Mouse (Mus musculus) lung, postnatal 0 days (tissue): ENCODE data around the gene Prss35.

ENCODE experiments used
- CTCF ChIP-seq: IDR thresholded peaks from 2 replicates; pipeline ENCODE4 v1.5.1; 2016; ENCODE audit warnings: antibody characterized with exemption, mild to moderate bottlenecking
- EP300 ChIP-seq: IDR thresholded peaks from 2 replicates; pipeline ENCODE4 v1.6.1; 2016; ENCODE audit warnings: antibody characterized with exemption, mild to moderate bottlenecking, control low read depth

DNA sequence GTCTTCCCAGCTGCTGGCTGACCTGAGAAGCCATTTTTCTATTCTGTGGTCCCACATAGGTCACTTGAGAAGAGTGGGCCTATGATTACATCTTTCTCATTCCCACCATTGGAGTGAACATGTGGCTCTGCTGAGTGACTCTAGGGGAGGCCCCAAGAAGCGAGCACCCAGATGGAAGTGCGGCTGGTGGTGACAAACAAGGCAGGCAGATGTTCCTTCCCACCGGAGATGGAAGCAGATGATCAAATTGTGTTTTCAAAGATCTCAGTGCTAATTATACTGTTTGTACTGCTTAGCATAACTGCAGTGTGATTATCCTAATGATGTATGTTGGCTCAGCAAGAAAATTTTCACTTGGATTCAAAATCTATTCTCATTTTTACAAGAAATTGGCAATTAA is 29.4 kb upstream of the Prss35 start:
- no peak for TF ChIP-seq CTCF
- TF ChIP-seq EP300, result no peak
